9 mouse cellular contexts compared by ENCODE assay signal in the genomic region with DNA sequence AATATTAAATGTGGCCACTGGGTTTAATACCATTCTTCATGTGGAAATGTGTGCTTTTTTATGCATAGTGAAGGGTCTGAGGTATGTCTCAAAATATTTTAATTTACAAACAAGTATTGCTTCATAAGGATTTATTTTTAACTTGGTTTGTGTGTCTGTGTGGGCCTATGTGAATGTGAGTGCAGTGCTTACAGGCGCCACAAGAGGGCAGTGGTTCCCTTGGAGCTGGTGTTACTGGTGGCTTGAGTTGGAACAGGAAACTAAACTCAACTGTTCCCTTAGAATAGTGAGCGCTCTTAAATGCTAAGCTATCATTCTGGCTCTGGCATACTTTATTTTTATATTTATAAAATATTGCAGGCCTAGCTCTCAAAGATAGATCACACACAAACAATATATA. TPM values are rescaled to one million over a fixed set of nuclear protein-coding genes. Genes with fewer than 3 reads are reported as not detected.
DNase-seq lines count a peak whose midpoint lies in the region; ATAC-seq and TF ChIP-seq lines count a peak whose summit lies in the region.
"Had no signal": no experiment of that assay in that cellular context is flagged by ENCODE, and none has a peak within 500 bp of the region (broad histone marks: within the 10 kb centered on the region; RNA-seq: fewer than 3 reads in every experiment).

No protein-coding gene starts in this region.

- peak; percentile 19 to 43 for DNase-seq in cerebellum, postnatal 25 days
- DNase-seq in cerebellum, adult 8-10 months = no peak
- peak; percentile 18 for DNase-seq in liver
- DNase-seq in liver, embryonic 11.5 days (ENCODE audit: low spot score) = no peak
- peak; percentile 25 to 42 for DNase-seq in adrenal gland, adult 18-20 months (ENCODE audit: low spot score in 2 of 2)
- peak; percentile 67 for DNase-seq in hindbrain, postnatal 0 days (ENCODE audit: low spot score)
- DNase-seq in yolk sac, embryonic 10.5 days (ENCODE audit: low spot score) = no peak

- H3K27ac ChIP-seq in liver, embryonic 11.5 days (ENCODE audit: low read depth, low read length) = no peak overlapping the region
- H3K27ac ChIP-seq in hindbrain, postnatal 0 days = no peak overlapping the region
- H3K27ac ChIP-seq in testis, adult 2 months (ENCODE audit: control insufficient read depth, insufficient read depth, low read depth, low read length) = no peak overlapping the region
- H3K27ac ChIP-seq: limb, embryonic 13.5 days had no signal

- no peak for ATAC-seq in liver, embryonic 11.5 days (replicated peaks; ENCODE audit: low FRiP score)
- no peak for ATAC-seq in hindbrain, postnatal 0 days

- H3K9me3 ChIP-seq in liver, embryonic 11.5 days (ENCODE audit: control insufficient read depth, low read length) = no peaks in the 10 kb centered on the region
- H3K9me3 ChIP-seq in hindbrain, postnatal 0 days (ENCODE audit: low read length) = no peaks in the 10 kb centered on the region
- H3K9me3 ChIP-seq: limb, embryonic 13.5 days had no signal

- peaks cover 8% of the 10 kb centered on the region for H3K27me3 ChIP-seq in liver, embryonic 11.5 days (replicated peaks; ENCODE audit: control insufficient read depth, insufficient read depth, low read length)
- H3K27me3 ChIP-seq in hindbrain, postnatal 0 days (ENCODE audit: insufficient read depth, low read length) = no peaks in the 10 kb centered on the region
- H3K27me3 ChIP-seq in testis, adult 2 months (ENCODE audit: control insufficient read depth, insufficient read depth, low read length) = no peaks in the 10 kb centered on the region

- no peak overlapping the region for H3K4me3 ChIP-seq in liver, embryonic 11.5 days (ENCODE audit: low read depth, low read length)
- H3K4me3 ChIP-seq in hindbrain, postnatal 0 days (ENCODE audit: low read length) = no peak overlapping the region
- no peak overlapping the region for H3K4me3 ChIP-seq in testis, adult 2 months (ENCODE audit: control insufficient read depth, low read depth, low read length)
- H3K4me3 ChIP-seq: limb, embryonic 13.5 days had no signal

- H3K4me1 ChIP-seq in liver, embryonic 11.5 days (replicated peaks; ENCODE audit: control insufficient read depth, insufficient read depth, low read length) = no peaks in the 10 kb centered on the region
- no peaks in the 10 kb centered on the region for H3K4me1 ChIP-seq in hindbrain, postnatal 0 days (ENCODE audit: insufficient read depth, low read length)
- H3K4me1 ChIP-seq in testis, adult 2 months (ENCODE audit: control insufficient read depth, insufficient read depth, low read length) = peaks cover 3% of the 10 kb centered on the region; the same call in 1 of the 2 replicates
- H3K4me1 ChIP-seq: limb, embryonic 13.5 days had no signal

- H3K36me3 ChIP-seq in liver, embryonic 11.5 days (ENCODE audit: control insufficient read depth, insufficient read depth, low read length) = no peaks in the 10 kb centered on the region
- no peaks in the 10 kb centered on the region for H3K36me3 ChIP-seq in hindbrain, postnatal 0 days (ENCODE audit: insufficient read depth, low read length)
- H3K36me3 ChIP-seq in testis, adult 2 months (ENCODE audit: control insufficient read depth, insufficient read depth, low read length) = no peaks in the 10 kb centered on the region
- H3K36me3 ChIP-seq: limb, embryonic 13.5 days had no signal

- TF ChIP-seq POLR2A in testis, adult 2 months (IDR thresholded peaks at IDR 0.05; ENCODE audit: control insufficient read depth, low read depth, low read length) = no peak

- TF ChIP-seq CTCF in hindbrain, postnatal 0 days (IDR thresholded peaks at IDR 0.05; ENCODE audit: low read depth) = peak; percentile 86
- peak; percentile 85; the same call in 1 of the 2 replicates for TF ChIP-seq CTCF in testis, adult 2 months (IDR thresholded peaks at IDR 0.05; ENCODE audit: control insufficient read depth, insufficient read depth, insufficient replicate concordance, low read depth, low read length)

- H3K9ac ChIP-seq in liver, embryonic 11.5 days (ENCODE audit: low read depth, low read length) = no peak overlapping the region
- no peak overlapping the region for H3K9ac ChIP-seq in hindbrain, postnatal 0 days (replicated peaks; ENCODE audit: low read length)
- H3K9ac ChIP-seq: limb, embryonic 13.5 days had no signal

- 41% methylated on average over 2 of the region's 2 CpGs for WGBS in liver, embryonic 11.5 days
- WGBS in hindbrain, postnatal 0 days = 53% methylated on average over 2 of the region's 2 CpGs

- H3K4me2 ChIP-seq in liver, embryonic 11.5 days = no peak overlapping the region
- no peak overlapping the region for H3K4me2 ChIP-seq in hindbrain, postnatal 0 days (ENCODE audit: low read depth, low read length)
- H3K4me2 ChIP-seq: limb, embryonic 13.5 days had no signal

RNA-seq across cellular contexts. Expression of a gene that starts 6.8 kb away (rescaled TPM):
- polyA plus RNA-seq in liver, embryonic 11.5 days (2014; fragmentation: Nextera tagmentation; extraction: Ambion mirVana) = 1.1 and 1.3 TPM in 2 replicates
- total RNA-seq in adrenal gland, adult 18-20 months (2021) = 1 to 10 TPM; 4.9 to 5.3 TPM
- 24.2 and 31.0 TPM in 2 replicates for total RNA-seq in hindbrain, postnatal 0 days (2014; rRNA removed)
- 9.2 and 11.2 TPM in 2 replicates for polyA plus RNA-seq in hindbrain, postnatal 0 days (2015; fragmentation: Nextera tagmentation; extraction: Ambion mirVana)
- polyA plus RNA-seq in testis, adult 2 months (2012; rRNA removed) = 2.0 and 2.5 TPM in 2 replicates

Comparison
In these comparisons a context has a peak if more than half of its experiments do, and no peak if none do; other contexts are left out.
1. DNase-seq: peak in cerebellum, postnatal 25 days (2 of 2), liver (single experiment), adrenal gland, adult 18-20 months (2 of 2) and hindbrain, postnatal 0 days (single experiment); none in cerebellum, adult 8-10 months (single experiment), liver, embryonic 11.5 days (single experiment) and yolk sac, embryonic 10.5 days (single experiment).